Mouse (Mus musculus) CD8-positive naive resting alpha-beta T cell, adult 2 months (primary cell): Measurements from ENCODE around the gene Pnp2.
"Not testable (repeated sequence)": the region's sequence is repeated elsewhere in the genome, so short reads cannot be mapped to it uniquely, and the experiment has no call there.

ENCODE experiments used
- DNase-seq, 2 experiments: peaks; one replicate each; pipeline ENCODE4 v3.0.0; 2022; ENCODE audit warnings: low read depth in 2 of 2, low spot score in 2 of 2

Pnp2 gene

GRCm38 (mm10) chr14:50955942-50956508 lies at the start of gene Pnp2:
Gene Pnp2, plus strand, starts transcription at chr14:50955992.
- DNase-seq: peak; percentile 36 to 65

DNA sequence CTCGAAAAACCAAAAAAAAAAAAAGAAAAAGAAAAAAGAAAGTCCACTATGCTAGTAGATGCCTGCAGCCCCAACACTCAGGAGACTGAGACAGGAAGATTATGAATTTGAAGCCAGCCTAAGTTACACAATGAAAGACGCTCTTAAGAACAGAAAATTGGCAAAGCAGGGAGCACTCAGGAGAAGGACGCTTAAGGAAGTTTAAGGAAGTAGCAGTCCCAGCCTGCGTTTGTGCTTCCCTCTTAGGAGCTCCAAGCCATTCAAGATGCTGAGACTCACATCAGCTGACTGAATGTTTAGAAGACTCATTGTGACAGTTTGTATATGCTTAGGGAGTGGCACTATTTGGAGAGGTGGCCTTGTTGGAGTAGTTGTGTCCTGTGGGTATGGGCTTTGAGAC lies 47.7 kb upstream of the Pnp2 start:
- no peak for DNase-seq

GRCm38 (mm10) chr14:50911356-50911755 lies 44.4 kb upstream of the Pnp2 start:
- DNase-seq: no peak

DNA sequence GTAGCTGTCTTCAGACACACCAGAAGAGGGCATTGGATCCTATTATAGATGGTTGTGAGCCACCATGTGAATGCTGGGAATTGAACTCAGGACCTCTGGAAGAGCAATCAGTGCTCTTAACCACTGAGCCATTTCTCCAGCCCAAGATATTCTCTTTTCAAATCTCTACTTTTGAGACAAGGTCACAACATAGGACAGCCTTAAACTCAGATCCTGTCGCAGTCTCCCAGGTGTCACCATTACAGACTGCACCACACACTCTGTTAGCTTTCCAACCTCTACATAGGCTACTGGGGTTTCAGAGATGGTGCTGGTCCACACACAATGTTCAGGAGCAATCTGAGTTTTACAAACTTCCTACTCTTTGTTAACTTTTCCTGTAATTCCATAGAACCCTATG lies 32.4 kb upstream of the Pnp2 start:
- not testable (repeated sequence) for DNase-seq

DNA sequence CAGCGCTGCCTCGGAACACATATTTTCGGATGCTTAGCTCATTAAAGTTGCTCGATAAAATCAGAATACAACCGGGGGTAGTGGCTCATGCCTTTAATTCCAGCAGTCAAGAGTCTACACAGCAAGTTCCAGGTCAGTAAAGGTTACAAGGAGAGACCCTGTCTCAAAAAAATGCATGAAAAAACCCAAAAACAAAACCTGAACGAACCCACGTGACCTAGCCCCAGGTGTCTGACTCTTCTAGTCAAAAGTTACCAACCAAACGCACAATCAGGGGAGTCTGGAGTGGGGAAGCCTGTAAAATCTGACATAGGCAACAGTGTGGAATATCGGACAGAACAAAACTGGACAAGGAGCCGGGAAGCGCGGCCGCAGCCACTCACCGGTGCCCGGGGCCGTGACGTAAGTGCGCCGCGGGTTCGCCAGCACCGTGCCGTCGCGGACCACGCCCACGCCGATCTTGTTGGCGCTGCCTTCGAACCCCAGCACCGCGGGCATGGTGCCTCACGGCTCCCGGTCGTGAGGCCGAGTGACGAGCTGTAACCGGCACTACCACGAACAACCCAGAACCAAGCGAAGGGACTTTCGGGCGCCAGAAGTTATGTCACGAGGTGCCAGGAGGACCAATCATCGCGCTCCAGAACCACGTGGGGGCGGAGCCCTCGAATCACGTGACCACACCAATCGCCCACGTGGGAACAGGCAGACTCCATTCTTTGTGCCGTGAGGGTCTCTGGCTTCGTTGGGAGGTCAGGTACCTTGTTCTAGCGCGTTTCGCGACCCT lies 31.3 kb upstream of the Pnp2 start, which contains the start of the genes Osgep and Apex1:
Osgep (minus strand) TSS at position 613 of the 784 bp plus-strand sequence.
Apex1 (plus strand) TSS at position 688 of the 784 bp plus-strand sequence.
- DNase-seq: peak; percentile 96 to 98

DNA sequence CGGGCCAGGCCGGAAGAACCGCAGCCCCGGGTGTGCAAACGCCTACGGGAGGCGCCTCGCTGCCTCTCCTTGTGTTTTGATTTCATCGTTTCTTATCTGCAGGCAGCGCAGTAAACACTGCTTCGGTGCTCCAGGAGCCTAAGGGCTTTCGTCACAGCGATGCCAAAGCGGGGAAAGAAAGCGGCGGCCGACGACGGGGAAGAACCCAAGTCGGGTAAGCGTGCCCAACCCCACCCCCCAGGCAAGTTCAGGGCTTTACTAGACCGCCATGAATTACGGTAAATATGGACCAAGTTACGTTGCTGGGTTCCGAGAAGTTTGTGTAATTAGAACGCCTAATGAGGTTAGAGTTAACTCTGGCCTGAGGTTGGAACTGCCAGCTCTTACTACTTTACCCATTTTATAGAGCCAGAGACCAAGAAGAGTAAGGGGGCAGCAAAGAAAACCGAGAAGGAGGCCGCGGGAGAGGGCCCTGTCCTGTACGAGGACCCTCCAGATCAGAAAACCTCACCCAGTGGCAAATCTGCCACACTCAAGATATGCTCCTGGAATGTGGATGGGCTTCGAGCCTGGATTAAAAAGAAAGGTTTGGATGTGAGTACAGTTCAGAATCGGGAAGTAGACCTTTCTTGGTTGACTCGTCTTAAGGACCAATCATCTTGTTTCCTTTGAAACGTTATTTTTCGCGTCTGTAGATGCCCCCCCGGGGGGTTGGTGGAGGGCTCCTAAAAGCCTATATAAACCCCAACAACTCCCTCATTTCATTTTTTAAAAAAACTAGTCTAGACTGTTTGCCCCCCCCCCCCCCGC lies 30.5 kb upstream of the Pnp2 start:
- DNase-seq: no peak

DNA sequence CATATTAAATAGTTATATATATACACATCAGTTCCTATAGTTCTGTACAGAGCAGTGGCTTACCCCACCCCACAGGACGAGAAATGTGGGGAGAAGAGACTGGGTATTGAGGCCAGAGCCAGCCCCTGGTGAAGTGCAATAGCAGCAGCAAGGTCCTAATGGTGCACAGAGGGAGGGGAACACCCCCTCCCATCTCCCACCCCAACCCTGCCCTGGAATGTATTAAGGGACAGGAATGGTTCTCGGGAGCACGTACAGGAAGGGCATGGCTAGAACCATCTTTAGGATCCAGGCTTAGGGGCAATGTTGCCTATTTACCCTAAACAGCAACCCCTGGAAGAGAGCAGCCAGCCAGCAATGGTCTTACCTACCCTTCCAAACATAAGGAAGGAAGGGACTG lies 28.4 kb upstream of the Pnp2 start:
- DNase-seq: no peak

- no peak for DNase-seq
Measured at GRCm38 (mm10) chr14:50929951-50930350, 25.8 kb upstream of the Pnp2 start.

- peak; percentile 63 to 66 for DNase-seq
Measured at GRCm38 (mm10) chr14:50930377-50930753, 25.4 kb upstream of the Pnp2 start.

GRCm38 (mm10) chr14:50930754-50931492 lies 24.9 kb upstream of the Pnp2 start, which contains the start of the genes Pip4p1 and Pnp:
Gene Pip4p1, minus strand, starts transcription at chr14:50930856.
Gene Pnp, plus strand, starts transcription at chr14:50931082.
- DNase-seq: peak; percentile 98

DNA sequence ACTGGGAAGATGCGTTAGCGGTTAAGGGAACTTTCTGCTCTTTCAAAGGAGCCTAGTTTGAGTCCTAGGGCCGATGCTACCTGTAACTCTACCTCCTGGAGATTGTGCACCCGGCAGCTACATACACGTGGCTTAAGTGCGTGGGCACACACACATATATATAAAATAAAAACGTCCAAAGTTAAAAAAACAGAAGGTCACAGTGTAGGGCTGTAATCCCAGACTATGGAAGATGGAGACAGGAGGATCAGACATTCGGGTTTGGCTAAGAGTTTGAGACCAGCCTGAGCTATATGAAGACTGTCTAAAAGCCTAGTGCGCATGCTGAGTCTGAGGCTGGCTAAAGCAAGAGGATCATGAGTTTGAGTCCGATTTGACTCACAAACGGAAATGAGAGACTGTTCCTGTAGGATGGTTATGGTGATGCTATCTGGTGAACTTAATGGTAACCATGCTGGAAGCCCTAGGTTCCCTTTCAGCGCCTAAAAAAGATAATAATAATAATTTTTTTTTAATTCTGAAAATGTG lies 24.2 kb upstream of the Pnp2 start:
- DNase-seq: no peak

- no peak for DNase-seq
Measured at GRCm38 (mm10) chr14:50936649-50937048, 19.1 kb upstream of the Pnp2 start.

- DNase-seq: no peak
Measured at GRCm38 (mm10) chr14:50938119-50938908, 17.5 kb upstream of the Pnp2 start.

DNA sequence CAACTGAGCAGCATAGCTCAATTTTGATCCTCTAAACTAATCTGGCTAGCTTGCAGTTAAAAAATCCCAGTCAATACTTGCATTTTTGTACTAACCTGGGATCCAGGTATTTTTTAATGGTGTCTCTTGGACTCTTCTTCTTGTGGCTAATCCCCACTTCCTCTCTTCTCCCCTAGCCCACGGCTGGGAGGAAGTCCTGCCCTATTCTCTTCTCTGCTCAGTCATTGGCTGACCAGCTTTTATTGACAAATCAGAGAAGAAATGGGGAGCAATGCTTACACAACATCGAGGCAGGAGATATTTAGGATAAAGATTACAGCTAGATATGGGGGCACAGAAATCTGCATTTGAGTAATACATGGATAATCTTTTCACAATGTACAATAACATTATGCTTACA lies 16.9 kb upstream of the Pnp2 start:
- DNase-seq: no peak

DNA sequence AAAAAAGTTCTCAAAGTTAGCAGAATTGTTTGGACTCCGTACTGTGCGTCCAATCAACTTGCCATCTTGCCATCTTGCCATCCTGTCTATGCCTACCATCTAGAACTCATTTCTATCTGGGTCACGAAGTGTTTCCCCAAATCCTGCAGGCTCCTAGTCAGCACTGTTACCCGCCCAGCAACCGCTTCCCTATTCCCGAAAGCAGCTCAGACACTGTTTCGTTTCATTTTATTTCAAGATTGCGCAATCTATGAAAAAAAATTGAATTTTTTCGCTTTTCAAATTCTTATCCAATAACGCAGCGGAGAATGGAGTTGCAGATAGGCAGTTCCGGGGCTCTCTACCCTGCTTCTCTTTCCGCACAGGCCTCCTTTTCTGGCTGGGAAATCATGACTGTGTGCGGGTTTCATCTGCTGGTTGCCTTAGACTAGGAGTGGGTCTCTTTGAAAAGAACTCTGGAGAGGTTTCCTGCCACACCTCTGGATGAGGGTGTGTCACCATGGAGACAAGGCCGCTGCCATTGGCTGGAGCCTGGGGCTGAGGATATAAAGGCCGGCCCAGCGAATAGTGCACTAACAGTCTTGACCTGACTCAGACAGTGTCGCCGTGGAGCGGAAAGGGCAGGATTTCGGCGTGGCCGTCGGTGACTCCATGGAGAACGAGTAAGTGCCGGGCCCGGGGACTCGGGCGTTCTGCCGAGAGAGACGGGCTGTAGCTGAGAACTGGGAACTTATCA lies 11.7 kb upstream of the Pnp2 start, which contains the start of gene Gm49342:
Gm49342 (plus strand) TSS at position 586 of the 736 bp plus-strand sequence.
- DNase-seq: peak; percentile 80 to 81

DNA sequence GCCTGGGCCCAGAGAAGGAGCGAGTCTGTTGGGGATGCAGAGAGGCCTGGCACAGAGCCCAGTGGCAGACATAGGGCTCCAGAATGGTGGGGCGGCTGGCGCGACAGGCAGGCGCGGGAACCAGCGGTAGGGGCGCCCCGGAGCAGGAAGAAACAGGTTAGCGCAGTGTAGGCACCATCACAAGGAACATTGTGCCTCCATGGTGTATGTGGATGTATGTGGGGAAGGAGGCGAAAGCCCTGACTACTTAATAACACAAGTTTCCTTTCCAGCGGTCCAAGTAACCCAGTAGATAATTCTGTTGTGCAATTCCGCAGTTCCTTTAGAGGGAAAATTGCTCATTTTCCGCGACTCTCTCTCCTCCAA lies 11.1 kb upstream of the Pnp2 start:
- not testable (repeated sequence) for DNase-seq

- DNase-seq: not testable (repeated sequence)
Measured at GRCm38 (mm10) chr14:50945081-50945480, 10.7 kb upstream of the Pnp2 start.

GRCm38 (mm10) chr14:50945526-50945925 lies 10.3 kb upstream of the Pnp2 start:
- DNase-seq: not testable (repeated sequence)

GRCm38 (mm10) chr14:50955487-50955886 lies 305 bp upstream of the Pnp2 start:
- no peak for DNase-seq
